Mouse (Mus musculus): Measurements from ENCODE around the gene Gabrr1.

The Gabrr1 gene

DNA sequence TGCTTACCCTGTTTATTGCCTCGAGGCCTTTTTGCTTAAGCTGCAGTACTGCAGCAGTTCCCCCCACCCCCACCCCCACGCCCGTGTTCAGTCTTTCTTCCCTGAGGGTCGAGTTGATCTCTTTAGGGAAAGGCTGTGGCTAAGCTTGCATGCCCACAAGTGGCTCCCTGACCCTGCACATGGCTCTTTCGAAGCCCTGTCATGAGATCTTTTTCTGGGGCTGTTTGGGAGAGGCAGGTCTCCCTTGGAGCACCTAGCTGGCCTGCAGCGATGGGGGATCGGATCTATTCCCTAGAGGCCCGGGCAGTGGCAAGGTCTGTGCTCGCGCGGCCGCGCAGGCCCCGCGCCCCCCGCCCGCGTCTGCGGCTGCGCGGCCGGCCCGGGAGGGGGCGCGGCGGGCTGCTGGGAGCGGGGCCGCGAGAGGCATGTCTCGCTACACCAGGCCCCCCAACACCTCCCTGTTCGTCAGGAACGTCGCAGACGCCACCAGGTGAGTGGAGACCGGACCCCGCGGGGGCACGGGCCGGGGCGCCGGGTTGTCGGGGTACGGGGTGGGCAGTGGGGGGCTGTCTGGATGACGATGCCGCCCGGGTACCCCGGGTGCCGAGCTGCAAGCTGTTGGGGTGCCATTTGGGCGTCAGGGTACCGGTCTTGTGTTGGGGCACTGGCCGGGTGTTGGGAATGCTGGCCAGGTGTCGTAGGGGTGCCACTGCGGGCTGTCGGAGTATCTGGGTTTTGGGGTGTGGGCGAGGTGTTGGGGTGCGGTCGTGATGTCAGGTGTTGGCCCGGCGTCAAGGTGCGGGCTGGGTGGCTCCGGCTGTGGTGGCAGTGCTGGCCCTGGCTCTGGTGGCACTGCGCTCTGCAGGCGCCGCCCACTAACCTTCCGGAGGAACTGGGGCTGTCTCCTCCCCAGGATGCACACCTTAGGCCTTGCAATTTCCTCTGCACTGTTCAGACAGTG lies 76.8 kb downstream of the Gabrr1 start, which contains the start of gene Srsf12:
Gene Srsf12 (plus strand): TSS at position 111 of the 961 bp plus-strand sequence.
- DNase-seq = peak; percentile 73

Data from cerebellum, adult 11 months (tissue).